Mouse (Mus musculus): ENCODE measurements around the gene Fam214a. TPM values are rescaled to one million over a fixed set of nuclear protein-coding genes. Genes with fewer than 3 reads are reported as not detected.
A peak's percentile ranks its signal among the peaks of the same experiment; 100 is the strongest.

Gene Fam214a
- polyA plus RNA-seq, 1 experiment from 2014 or later = 14.8 TPM

DNA sequence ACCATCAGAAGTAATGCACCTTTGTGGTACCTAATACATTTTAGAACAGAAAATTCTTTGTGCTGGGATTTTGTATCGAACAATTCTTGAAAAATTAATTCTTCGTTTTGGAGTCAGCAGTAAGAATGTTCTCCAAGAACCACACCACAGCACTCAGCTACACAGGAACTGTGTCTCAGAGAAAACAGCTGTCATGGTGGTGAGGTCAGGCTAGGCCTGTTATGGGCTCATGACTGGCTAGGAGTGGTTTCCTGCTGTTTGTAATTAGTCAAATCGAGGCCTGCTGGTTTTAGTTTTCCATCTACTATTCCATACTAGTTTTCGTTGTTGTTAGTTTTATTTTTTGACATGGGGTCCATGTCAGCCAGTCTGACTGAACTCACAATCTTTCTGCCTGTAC is 67.9 kb downstream of the Fam214a start:
- no peak for ATAC-seq (ENCODE audit: insufficient read depth, low FRiP score, low TSS enrichment)

DNA sequence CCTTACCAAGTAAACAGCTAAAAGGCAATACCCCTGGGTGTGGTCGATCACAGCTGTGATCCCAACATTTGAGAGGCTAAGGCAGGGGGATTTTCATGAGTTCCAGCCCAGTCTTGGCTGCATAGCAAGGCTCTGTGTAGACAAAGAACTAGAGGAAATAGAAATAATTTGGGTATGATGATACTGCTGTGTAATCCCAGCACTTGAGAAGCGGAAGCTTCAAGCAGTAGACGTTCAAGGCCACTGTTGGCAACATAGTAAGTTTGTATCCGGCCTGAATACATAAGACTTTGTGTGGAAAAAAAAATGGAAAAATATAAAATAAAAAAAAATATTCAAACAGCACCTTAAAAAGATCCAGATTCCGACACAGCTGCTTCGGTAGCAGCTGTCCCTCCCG is 69.9 kb downstream of the Fam214a start:
- H3K4me2 ChIP-seq (ENCODE audit: low read depth) = no peak overlapping the region
- no peaks in the 10 kb centered on the region for H3K4me1 ChIP-seq (ENCODE audit: control insufficient read depth, insufficient read depth, low read length)
- 89% methylated on average over 7 of the region's 7 CpGs for WGBS
- no peak overlapping the region for H3K9ac ChIP-seq (ENCODE audit: low read length)
- DNase-seq (ENCODE audit: low spot score) (no peak), ATAC-seq (ENCODE audit: insufficient read depth, low FRiP score, low TSS enrichment) (no peak)
- no peaks in the 10 kb centered on the region for H3K27me3 ChIP-seq (ENCODE audit: control insufficient read depth, insufficient read depth, low read length)
- H3K27ac ChIP-seq (ENCODE audit: low read depth, low read length) = no peak overlapping the region
- no peaks in the 10 kb centered on the region; the same call in 1 of the 2 replicates for H3K36me3 ChIP-seq (ENCODE audit: control insufficient read depth, insufficient read depth, low read length)
- H3K4me3 ChIP-seq (ENCODE audit: low read depth, low read length) = no peak overlapping the region
- no peaks in the 10 kb centered on the region for H3K9me3 ChIP-seq (ENCODE audit: control insufficient read depth, low read length)

More for the DNA sequence above, 67.9 kb downstream of the Fam214a start:
- Histone ChIP-seq H3K9ac (ENCODE audit: low read length) (no peak overlapping the region), H3K4me2 (ENCODE audit: low read depth) (no peak overlapping the region), H3K27me3 (ENCODE audit: control insufficient read depth, insufficient read depth, low read length) (no peaks in the 10 kb centered on the region), H3K36me3 (ENCODE audit: control insufficient read depth, insufficient read depth, low read length) (no peaks in the 10 kb centered on the region), H3K9me3 (ENCODE audit: control insufficient read depth, low read length) (no peaks in the 10 kb centered on the region), H3K4me3 (ENCODE audit: low read depth, low read length) (no peak overlapping the region), H3K27ac (ENCODE audit: low read depth, low read length) (no peak overlapping the region), H3K4me1 (ENCODE audit: control insufficient read depth, insufficient read depth, low read length) (no peaks in the 10 kb centered on the region)
- WGBS = 79% methylated on average over 4 of the region's 4 CpGs
- DNase-seq (ENCODE audit: low spot score) = no peak

DNA sequence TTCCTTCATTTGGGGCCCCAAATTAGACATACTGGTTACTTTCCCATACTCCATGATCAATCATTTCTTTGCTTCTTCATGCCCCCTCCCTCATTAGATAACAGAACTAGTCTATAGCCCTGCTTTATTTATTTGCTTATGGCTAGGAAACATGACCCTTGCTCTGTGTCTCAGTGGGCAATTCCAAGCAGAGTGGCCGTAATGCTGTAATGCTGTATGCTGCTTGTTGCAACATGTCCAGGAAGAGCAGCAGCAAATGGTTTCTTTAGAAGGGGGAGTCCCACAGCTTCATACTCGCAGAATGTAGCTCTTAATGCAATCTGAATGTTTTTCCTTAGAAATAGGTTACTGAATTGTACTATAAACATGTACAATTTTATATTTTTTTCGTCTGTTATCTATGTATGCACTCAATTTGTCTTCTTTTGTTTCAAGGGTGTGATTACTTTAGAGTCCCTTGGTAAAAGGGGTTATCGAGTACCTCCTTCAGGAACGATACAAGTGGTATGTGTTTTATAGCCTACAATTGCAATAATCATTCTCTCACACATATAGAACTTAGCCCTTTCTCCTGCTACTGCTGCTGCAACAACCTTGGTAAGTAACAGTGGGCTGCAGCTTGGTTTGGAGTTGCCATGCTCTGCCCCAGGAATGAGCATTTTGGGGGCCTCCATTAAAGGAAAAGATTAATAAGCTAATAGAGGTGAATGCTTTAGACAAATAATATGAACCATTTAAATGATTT is 70.6 kb downstream of the Fam214a start:
- no peak for ATAC-seq (ENCODE audit: insufficient read depth, low FRiP score, low TSS enrichment)
- H3K27me3 ChIP-seq (ENCODE audit: control insufficient read depth, insufficient read depth, low read length) = no peaks in the 10 kb centered on the region
- 59% methylated on average over 5 of the region's 5 CpGs for WGBS
- H3K4me3 ChIP-seq (ENCODE audit: low read depth, low read length) = no peak overlapping the region
- no peaks in the 10 kb centered on the region for H3K4me1 ChIP-seq (ENCODE audit: control insufficient read depth, insufficient read depth, low read length)
- no peak overlapping the region for H3K4me2 ChIP-seq (ENCODE audit: low read depth)
- DNase-seq (ENCODE audit: low spot score) = no peak
- H3K27ac ChIP-seq (ENCODE audit: low read depth, low read length) = no peak overlapping the region
- no peaks in the 10 kb centered on the region; the same call in 1 of the 2 replicates for H3K36me3 ChIP-seq (ENCODE audit: control insufficient read depth, insufficient read depth, low read length)
- H3K9ac ChIP-seq (ENCODE audit: low read length) = no peak overlapping the region
- H3K9me3 ChIP-seq (ENCODE audit: control insufficient read depth, low read length) = no peaks in the 10 kb centered on the region

DNA sequence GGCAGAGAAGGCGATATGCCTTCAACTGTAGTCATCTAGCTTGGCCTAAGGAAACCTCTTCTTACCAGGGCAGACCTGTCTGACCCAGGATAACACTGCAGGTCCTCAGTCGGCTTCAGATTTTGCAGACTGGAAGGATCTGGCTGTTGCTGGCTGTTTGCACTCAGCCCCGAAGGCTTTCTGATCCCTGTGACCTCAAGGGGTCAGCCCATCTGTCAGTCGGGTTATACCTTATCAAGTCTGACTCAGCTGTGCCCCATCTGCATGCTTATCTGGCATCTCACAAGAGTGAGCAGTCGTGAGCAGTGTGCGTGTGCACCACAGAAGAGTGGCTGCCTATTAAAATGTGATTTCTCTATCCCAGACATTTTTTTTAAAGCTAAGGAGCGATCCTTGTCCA is 71.4 kb downstream of the Fam214a start:
- H3K4me2 ChIP-seq (ENCODE audit: low read depth) = no peak overlapping the region
- no peaks in the 10 kb centered on the region for H3K27me3 ChIP-seq (ENCODE audit: control insufficient read depth, insufficient read depth, low read length)
- no peak overlapping the region for H3K9ac ChIP-seq (ENCODE audit: low read length)
- no peaks in the 10 kb centered on the region for H3K9me3 ChIP-seq (ENCODE audit: control insufficient read depth, low read length)
- 62% methylated on average over 7 of the region's 7 CpGs for WGBS
- H3K4me1 ChIP-seq (ENCODE audit: control insufficient read depth, insufficient read depth, low read length) = no peaks in the 10 kb centered on the region
- H3K36me3 ChIP-seq (ENCODE audit: control insufficient read depth, insufficient read depth, low read length) = no peaks in the 10 kb centered on the region; the same call in 1 of the 2 replicates
- H3K4me3 ChIP-seq (ENCODE audit: low read depth, low read length) = no peak overlapping the region
- DNase-seq (ENCODE audit: low spot score) (peak; percentile 23), ATAC-seq (ENCODE audit: insufficient read depth, low FRiP score, low TSS enrichment) (no peak)
- H3K27ac ChIP-seq (ENCODE audit: low read depth, low read length) = no peak overlapping the region

DNA sequence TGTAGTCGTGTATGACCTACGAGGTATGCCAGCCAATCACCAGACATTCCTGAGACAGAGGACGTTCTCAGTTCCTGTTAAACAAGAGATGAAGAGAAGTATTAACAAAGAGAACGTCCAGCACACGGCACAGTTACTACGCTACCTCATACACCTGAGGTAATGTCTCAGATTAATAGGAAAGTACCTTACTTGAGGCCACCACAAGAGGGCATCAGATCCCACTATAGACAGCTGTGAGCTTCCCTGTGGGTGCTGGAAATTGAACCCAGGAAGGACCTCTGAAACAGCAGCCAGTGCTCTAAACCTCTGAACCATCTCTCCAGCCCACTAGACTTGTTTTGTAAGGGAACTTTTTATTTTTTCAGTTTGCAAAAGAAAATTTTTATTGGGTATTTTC is 73.0 kb downstream of the Fam214a start:
- no peak overlapping the region for H3K4me2 ChIP-seq (ENCODE audit: low read depth)
- no peak overlapping the region for H3K27ac ChIP-seq (ENCODE audit: low read depth, low read length)
- H3K27me3 ChIP-seq (ENCODE audit: control insufficient read depth, insufficient read depth, low read length) = no peaks in the 10 kb centered on the region
- H3K9ac ChIP-seq (ENCODE audit: low read length) = no peak overlapping the region
- H3K36me3 ChIP-seq (ENCODE audit: control insufficient read depth, insufficient read depth, low read length) = no peaks in the 10 kb centered on the region; the same call in 1 of the 2 replicates
- 73% methylated on average over 6 of the region's 6 CpGs for WGBS
- DNase-seq (ENCODE audit: low spot score) (no peak), ATAC-seq (ENCODE audit: insufficient read depth, low FRiP score, low TSS enrichment) (no peak)
- no peaks in the 10 kb centered on the region for H3K4me1 ChIP-seq (ENCODE audit: control insufficient read depth, insufficient read depth, low read length)
- H3K9me3 ChIP-seq (ENCODE audit: control insufficient read depth, low read length) = no peaks in the 10 kb centered on the region
- H3K4me3 ChIP-seq (ENCODE audit: low read depth, low read length) = no peak overlapping the region

DNA sequence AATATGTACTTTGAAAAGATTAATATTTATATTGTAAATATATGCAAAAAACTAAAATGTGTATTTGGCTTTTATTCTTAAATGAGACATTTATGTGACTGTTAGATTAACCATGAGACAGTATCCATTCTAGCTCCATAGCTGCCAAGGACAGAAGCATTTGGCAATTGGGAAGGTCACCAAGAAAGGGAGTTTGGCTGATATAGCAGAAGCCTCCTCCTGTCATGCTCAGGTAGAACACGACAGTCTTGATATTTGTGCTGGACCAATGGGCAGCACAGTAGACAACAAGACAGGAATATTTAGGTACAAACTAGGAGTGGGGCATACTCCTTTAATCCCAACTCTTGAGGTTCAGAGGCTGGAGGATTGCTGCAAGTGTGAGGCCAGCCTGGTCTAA is 79.7 kb downstream of the Fam214a start:
- no peak overlapping the region for H3K27ac ChIP-seq (ENCODE audit: low read depth, low read length)
- DNase-seq (ENCODE audit: low spot score) (no peak), ATAC-seq (ENCODE audit: insufficient read depth, low FRiP score, low TSS enrichment) (no peak)
- H3K4me2 ChIP-seq (ENCODE audit: low read depth) = no peak overlapping the region
- no peak overlapping the region for H3K4me3 ChIP-seq (ENCODE audit: low read depth, low read length)
- H3K27me3 ChIP-seq (ENCODE audit: control insufficient read depth, insufficient read depth, low read length) = no peaks in the 10 kb centered on the region
- H3K9me3 ChIP-seq (ENCODE audit: control insufficient read depth, low read length) = no peaks in the 10 kb centered on the region
- H3K36me3 ChIP-seq (ENCODE audit: control insufficient read depth, insufficient read depth, low read length) = no peaks in the 10 kb centered on the region
- H3K9ac ChIP-seq (ENCODE audit: low read length) = no peak overlapping the region
- H3K4me1 ChIP-seq (ENCODE audit: control insufficient read depth, insufficient read depth, low read length) = no peaks in the 10 kb centered on the region
- WGBS = 90% methylated on average over 1 of the region's 1 CpGs

DNA sequence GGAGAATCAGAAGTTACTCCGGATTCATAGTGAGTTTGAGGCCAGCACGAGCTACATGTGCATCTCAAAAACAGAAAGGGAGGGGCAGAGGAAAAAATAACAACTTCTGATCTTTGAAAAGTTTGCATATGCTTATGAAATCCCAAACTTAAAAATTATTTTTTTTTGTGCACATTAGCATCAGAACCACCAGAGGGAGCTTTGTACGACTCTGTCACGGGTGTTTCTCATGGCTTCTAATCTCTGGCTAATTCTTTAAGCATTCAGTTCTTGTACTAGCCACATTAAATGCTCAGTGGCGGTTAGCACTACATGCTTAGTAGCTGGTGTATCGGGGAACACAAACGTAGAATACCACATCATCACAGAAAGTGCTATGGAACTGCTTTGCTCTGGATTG is 80.5 kb downstream of the Fam214a start:
- H3K27ac ChIP-seq (ENCODE audit: low read depth, low read length) = no peak overlapping the region
- H3K9me3 ChIP-seq (ENCODE audit: control insufficient read depth, low read length) = no peaks in the 10 kb centered on the region
- 64% methylated on average over 7 of the region's 7 CpGs for WGBS
- ATAC-seq (ENCODE audit: insufficient read depth, low FRiP score, low TSS enrichment) (no peak), DNase-seq (ENCODE audit: low spot score) (no peak)
- no peaks in the 10 kb centered on the region for H3K27me3 ChIP-seq (ENCODE audit: control insufficient read depth, insufficient read depth, low read length)
- no peaks in the 10 kb centered on the region for H3K36me3 ChIP-seq (ENCODE audit: control insufficient read depth, insufficient read depth, low read length)
- no peak overlapping the region for H3K4me2 ChIP-seq (ENCODE audit: low read depth)
- no peaks in the 10 kb centered on the region for H3K4me1 ChIP-seq (ENCODE audit: control insufficient read depth, insufficient read depth, low read length)
- no peak overlapping the region for H3K4me3 ChIP-seq (ENCODE audit: low read depth, low read length)
- no peak overlapping the region for H3K9ac ChIP-seq (ENCODE audit: low read length)

DNA sequence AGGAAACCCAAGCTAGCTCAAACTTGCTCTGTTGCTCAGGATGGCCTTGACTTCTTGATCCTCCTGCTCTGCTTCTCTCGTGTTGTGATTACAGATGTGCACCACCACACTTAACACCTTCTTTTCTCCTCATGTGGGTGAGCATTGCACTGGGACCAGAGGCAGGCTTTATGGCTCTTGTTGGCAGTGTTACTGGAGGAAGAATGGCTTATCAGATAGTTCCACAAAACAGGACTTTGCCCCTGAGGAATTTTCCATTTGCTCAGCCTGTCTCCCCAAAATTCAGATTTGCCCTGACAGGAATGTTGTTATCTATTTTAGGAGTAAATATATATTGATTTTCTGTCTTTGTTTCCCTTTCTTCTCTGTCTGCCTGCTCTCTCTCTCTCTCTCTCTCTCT is 82.0 kb downstream of the Fam214a start:
- no peak overlapping the region for H3K4me2 ChIP-seq (ENCODE audit: low read depth)
- no peaks in the 10 kb centered on the region for H3K9me3 ChIP-seq (ENCODE audit: control insufficient read depth, low read length)
- no peak overlapping the region for H3K4me3 ChIP-seq (ENCODE audit: low read depth, low read length)
- no peak overlapping the region for H3K9ac ChIP-seq (ENCODE audit: low read length)
- peaks cover 7% of the 10 kb centered on the region; the same call in 1 of the 2 replicates for H3K4me1 ChIP-seq (ENCODE audit: control insufficient read depth, insufficient read depth, low read length)
- no peak for ATAC-seq (ENCODE audit: insufficient read depth, low FRiP score, low TSS enrichment)
- 33% methylated on average over 1 of the region's 1 CpGs for WGBS
- no peaks in the 10 kb centered on the region for H3K27me3 ChIP-seq (ENCODE audit: control insufficient read depth, insufficient read depth, low read length)
- DNase-seq (ENCODE audit: low spot score) = no peak
- H3K36me3 ChIP-seq (ENCODE audit: control insufficient read depth, insufficient read depth, low read length) = no peaks in the 10 kb centered on the region
- no peak overlapping the region for H3K27ac ChIP-seq (ENCODE audit: low read depth, low read length)

DNA sequence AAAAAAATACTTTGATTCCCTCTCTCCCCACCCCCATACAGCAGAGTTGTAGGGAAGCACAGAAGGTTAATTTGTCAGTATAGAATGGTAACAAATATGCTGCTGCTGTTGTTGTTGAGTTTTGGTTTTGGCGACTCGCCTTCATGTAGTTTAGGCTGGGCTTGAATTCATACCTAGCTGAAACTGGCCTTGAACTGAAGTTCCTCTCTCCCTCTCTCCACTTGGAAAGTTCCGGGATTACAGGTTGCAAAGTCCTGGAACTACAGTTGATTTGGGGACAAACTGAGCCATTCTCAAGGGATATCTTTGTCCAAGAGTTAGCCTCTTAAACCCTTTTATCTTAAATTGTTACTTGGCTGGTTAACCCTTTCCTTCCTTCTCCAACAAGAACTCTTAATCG is 83.3 kb downstream of the Fam214a start:
- no peaks in the 10 kb centered on the region for H3K9me3 ChIP-seq (ENCODE audit: control insufficient read depth, low read length)
- H3K36me3 ChIP-seq (ENCODE audit: control insufficient read depth, insufficient read depth, low read length) = no peaks in the 10 kb centered on the region
- no peak overlapping the region for H3K27ac ChIP-seq (ENCODE audit: low read depth, low read length)
- peaks cover 7% of the 10 kb centered on the region; the same call in 1 of the 2 replicates for H3K4me1 ChIP-seq (ENCODE audit: control insufficient read depth, insufficient read depth, low read length)
- no peak overlapping the region for H3K4me3 ChIP-seq (ENCODE audit: low read depth, low read length)
- DNase-seq (ENCODE audit: low spot score) (no peak), ATAC-seq (ENCODE audit: insufficient read depth, low FRiP score, low TSS enrichment) (no peak)
- no peaks in the 10 kb centered on the region for H3K27me3 ChIP-seq (ENCODE audit: control insufficient read depth, insufficient read depth, low read length)
- 77% methylated on average over 4 of the region's 4 CpGs for WGBS
- no peak overlapping the region for H3K9ac ChIP-seq (ENCODE audit: low read length)
- no peak overlapping the region for H3K4me2 ChIP-seq (ENCODE audit: low read depth)
